Mouse (Mus musculus) thymus, postnatal 4 days (tissue): ENCODE data around the gene Atp6v0a4.

Source experiments
- DNase-seq: peaks from one replicate; pipeline ENCODE4 v3.0.0; 2021

The Atp6v0a4 gene

DNA sequence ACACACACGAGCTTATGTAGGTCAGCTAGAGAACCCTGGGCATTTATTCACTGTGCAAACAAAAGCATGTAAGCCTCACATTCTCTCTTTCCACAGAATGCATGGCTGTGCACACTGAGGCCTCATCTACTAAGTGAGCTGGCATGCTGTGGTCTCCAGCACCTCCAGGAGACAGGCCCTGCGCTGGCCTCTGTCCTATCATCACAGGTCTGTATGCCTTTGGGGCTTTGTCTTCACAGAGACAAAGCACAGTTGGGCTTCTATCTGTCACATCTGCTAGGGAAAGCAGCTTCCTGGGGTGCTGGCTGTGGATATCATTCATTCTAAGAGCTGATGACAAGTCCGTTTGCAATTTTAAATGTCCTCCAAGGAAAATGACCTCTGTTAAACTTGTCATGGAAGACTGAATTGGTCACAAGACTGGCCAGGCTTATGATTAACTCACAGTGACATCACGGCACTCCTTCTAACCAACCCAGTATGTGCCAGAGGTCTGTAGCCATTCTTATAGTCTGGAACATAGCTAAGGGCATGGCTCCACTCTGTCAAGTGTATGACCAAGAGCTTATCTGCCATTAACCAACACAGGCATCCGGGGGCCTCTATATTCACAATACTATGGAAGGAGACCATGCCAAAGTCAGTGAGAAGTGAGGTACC is 52.1 kb downstream of the Atp6v0a4 start:
- no peak for DNase-seq

- no peak for DNase-seq
These were observed 53.1 kb downstream of the Atp6v0a4 start for GRCm38 (mm10) chr6:38071256-38071655.

DNA sequence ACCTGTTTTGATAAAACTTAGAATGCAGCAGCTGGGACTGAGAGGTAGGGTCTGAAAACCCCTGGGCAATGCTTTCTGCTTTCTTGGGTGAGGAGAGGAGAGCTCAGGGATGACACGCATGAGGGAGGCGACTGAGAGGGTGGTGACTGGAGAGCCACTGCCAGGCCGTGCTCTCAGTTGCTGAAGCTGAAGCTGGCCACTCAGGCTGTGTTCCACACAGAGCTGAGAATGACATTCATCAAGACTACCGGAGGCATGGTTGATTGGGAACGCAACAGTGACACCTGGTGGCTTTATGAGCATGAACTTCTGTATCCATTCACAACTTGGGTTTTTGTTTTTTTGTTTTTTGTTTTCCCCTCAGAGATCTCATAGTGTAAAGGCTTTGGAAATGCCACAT is 58.2 kb downstream of the Atp6v0a4 start:
- DNase-seq, result peak; percentile 65

DNA sequence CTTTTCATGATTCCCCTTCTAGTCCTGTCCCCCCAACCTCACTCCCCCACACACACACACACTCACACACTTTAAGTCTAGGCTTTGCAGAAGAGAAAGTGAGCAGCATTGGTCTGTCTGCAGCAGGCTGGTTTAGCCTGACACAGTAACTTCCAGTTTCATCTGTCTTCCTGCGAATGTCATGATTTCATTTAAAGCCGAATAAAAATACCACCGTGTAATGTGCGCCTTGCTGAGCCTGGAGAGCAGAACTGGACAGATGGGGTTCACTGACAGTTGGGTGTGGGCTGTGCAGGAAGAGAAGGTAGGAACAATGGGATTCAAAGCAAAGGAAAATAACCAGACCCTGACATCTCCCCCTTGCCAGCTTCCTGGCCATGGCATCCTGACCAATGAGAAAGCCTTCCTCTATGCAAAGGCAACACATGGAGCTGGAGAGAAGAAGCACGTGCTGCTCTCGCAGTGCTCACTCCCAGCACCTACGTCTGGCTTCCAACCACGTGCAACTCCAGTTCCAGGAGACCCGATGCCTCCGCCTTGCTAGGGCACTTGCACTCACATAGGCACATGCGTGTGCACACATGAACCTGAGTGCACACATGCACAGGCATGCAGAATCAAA is 58.8 kb downstream of the Atp6v0a4 start:
- no peak for DNase-seq

- no peak for DNase-seq
These were observed 59.3 kb downstream of the Atp6v0a4 start for GRCm38 (mm10) chr6:38065122-38065500.

DNA sequence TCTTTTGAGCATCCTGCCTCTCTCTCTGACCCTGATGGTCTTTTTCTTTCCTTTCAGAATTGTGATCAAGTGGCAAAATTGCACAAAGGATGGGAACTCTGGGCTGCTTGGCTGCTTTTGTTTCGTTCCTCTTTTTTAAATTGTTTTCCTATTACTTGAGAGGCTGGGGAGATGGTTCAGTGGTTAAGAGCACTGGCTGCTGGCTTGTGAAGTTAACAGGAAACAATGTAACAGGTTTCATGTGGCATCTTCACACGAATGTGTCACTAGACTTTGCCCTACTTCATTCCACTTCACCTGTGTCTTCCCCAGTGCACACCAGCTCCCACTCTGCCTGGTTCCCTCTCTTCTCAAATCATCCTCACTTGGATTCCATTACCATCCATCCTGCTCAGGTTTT is 59.8 kb downstream of the Atp6v0a4 start:
- no peak for DNase-seq

GRCm38 (mm10) chr6:38058805-38059204 is 65.6 kb downstream of the Atp6v0a4 start:
- DNase-seq, result peak; percentile 63

- no peak for DNase-seq
These were observed 68.7 kb downstream of the Atp6v0a4 start for GRCm38 (mm10) chr6:38055471-38056330.

GRCm38 (mm10) chr6:38049601-38050000 is 74.8 kb downstream of the Atp6v0a4 start:
- DNase-seq, result no peak

DNA sequence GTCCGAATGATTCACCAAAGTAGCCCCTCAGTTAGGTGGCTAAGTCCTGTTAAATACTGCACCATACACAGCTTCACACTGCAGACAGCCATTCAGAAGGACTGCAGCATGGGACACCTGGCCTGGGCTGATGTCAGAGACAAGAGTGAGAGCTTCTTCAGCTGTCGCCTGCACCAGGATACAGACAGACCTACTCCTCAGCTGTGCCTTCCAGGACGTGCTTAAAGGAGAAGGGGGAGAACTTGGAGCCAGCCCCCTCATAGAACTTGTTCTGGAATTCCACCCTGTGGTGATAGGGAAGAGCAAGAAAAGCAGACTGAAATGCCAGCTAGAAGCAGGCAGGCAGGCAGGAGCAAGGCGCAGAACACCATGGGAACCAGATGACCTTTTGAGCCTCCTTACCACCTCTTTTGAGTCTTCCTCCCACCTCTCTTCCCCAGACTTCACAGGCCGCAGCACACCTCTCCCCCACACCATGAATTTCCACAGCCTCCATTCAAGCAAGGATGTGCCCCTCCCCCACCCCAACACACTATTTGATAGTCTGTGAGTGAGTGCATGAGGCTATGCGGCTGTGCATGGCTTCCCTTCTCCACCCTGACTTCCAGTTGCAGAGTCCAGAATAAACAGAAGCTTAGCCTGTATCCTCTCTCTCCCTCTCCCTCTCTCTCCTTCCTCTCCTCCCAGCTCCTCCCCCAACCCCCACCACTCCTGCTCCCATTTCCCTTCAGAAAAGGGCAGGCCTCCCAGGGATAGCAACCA is 75.4 kb downstream of the Atp6v0a4 start:
- peak; percentile 24 for DNase-seq

GRCm38 (mm10) chr6:38048003-38048402 is 76.4 kb downstream of the Atp6v0a4 start:
- no peak for DNase-seq

GRCm38 (mm10) chr6:38046838-38047237 is 77.5 kb downstream of the Atp6v0a4 start, which contains the start of gene Svopl:
Svopl (minus strand) TSS chr6:38046996.
- DNase-seq, result no peak

DNA sequence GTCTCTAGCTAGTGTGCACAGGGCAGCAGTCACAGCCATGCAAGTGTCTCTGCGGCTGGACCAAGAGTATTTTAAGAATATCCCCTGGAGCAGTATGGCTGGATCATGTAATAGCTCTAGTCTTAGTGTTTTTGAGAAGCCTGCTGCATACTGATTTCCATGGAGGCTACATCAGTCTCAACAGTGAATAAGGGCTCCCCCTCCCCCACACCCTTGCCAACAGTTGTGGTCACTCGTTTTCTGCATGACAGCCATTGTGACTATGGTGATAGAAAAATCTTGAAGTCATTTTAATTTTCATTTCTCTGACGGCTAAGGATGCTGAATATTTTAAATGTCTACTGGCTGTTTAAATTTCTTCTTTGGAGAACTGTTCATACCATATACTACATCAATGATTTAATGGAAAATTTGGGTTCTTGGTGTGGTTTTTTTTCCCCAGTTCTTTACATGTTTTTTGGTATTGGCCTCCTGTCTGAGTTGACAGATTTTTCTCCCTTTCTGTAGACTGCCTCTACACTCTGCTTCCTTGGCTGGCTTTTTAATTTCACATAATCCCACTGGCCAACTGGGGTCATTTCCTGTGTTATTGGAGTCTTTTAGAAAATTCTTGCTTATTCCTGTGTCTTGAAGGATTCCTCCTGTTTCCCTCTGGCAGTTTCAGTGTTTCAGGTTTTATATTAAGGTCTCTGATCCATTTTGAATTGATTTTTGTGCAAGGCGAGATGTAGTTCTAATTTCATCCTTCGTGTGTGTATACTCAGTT is 91.4 kb downstream of the Atp6v0a4 start:
- DNase-seq, result no peak

DNA sequence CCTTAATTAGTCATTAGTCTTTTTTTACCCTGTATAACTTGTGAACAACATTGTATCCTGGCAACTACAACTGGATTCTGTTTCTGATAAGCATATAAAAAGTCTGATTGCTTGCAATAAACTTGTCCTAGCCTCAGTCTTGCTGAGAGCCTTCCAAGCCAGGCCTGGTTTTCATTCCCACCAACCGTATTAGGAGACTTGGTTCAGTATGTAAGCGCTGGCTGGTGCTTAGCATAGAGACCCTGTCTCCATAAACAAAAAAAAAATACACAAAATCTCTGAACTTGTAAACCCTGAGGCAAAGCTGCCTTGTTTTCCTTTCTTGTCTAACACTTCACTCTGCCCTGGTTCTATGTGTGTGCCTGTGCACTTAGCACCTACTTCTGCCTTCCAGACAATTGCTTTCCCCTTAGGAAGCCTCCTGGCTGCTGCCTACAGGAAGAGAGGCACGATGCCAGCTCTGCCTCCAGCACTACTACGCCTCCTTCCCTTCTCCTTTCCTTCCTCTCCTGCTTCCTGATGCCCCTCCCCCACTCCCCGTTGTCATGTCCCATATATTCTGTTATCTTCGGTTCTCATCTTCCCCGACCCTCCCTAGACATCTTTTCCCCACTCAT is 92.4 kb downstream of the Atp6v0a4 start:
- DNase-seq, result no peak

- DNase-seq, result no peak
These were observed 96.2 kb downstream of the Atp6v0a4 start for GRCm38 (mm10) chr6:38028205-38028604.

GRCm38 (mm10) chr6:38027771-38028170 is 96.6 kb downstream of the Atp6v0a4 start:
- DNase-seq, result no peak

DNA sequence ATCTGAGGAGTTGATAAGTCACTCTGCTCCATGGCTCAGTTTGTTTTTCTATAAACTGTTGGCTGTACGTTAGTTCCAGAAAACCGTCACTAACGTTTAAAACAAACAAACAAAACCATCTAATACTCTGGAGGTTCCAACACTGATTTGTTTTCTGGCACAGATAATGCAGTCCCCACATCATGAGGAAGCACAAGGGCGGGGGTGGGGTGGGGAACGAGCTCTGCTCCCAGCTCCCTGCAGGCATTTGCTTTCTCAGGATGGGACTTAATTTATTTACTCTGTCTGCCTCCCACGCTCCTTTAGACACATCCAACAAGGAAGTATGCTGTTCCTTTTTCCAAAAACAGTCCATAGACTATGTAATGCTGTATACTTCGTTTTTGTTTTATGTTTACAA is 101.1 kb downstream of the Atp6v0a4 start:
- no peak for DNase-seq

- DNase-seq, result no peak
These were observed 103.0 kb downstream of the Atp6v0a4 start for GRCm38 (mm10) chr6:38021406-38021805.

GRCm38 (mm10) chr6:38012829-38013228 is 111.6 kb downstream of the Atp6v0a4 start:
- no peak for DNase-seq

DNA sequence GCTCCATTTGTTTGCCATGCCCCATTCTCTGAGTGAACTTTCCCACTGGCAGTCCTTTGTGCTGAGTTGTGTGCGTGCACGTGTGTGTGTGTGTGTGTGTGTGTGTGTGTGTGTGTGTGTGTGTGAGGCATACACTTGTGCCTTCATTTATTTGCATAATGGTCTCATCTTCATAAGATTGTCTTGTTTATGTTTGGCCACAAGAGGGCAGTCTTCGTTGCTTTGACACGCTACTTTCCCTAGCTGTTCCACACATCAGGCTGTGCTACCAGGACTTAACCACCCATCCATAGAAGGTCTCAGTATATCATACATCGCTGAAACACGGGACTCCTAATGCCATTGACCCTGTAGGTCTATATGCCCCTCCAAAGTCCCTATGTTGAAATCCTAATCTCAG is 116.9 kb downstream of the Atp6v0a4 start:
- DNase-seq, result peak; percentile 57
